Mouse (Mus musculus): ENCODE data around the gene Milr1. TPM values are rescaled to one million over a fixed set of nuclear protein-coding genes. Genes with fewer than 3 reads are reported as not detected.
"Not testable (repeated sequence)": the region's sequence is repeated elsewhere in the genome, so short reads cannot be mapped to it uniquely, and the experiment has no call there.

Milr1 gene
- total and polyA plus RNA-seq, 2 experiments = 0.10 to 0.37 TPM

- Histone ChIP-seq H3K9ac (ENCODE audit: low read depth, low read length) (peak overlapping the region; percentile 97), H3K27me3 (ENCODE audit: control insufficient read depth, insufficient read depth, low read length) (no peaks in the 10 kb centered on the region), H3K79me2 (ENCODE audit: control insufficient read depth, insufficient read depth, low read length) (no peaks in the 10 kb centered on the region; the same call in 1 of the 2 replicates), H3K27ac (replicated peaks; ENCODE audit: insufficient read depth, low read depth, low read length) (peak overlapping the region; percentile 94), H3K4me3 (ENCODE audit: insufficient read depth, low read depth, low read length) (peak overlapping the region; percentile 85), H3K4me1 (ENCODE audit: control insufficient read depth, insufficient read depth, low read length) (peaks cover 13% of the 10 kb centered on the region), H3K36me3 (ENCODE audit: control insufficient read depth, insufficient read depth, low read length) (peaks cover 60% of the 10 kb centered on the region)
- TF ChIP-seq POLR2A (IDR thresholded peaks at IDR 0.05; ENCODE audit: extremely low read depth, insufficient read depth, low read length) (no peak), CTCF (IDR thresholded peaks at IDR 0.05; ENCODE audit: low read depth, low read length) (no peak)
- no peak for DNase-seq (ENCODE audit: extremely low read depth, low read depth, low spot score)
- under 1% methylated on average over 39 of the region's 39 CpGs for WGBS
These were observed 27.8 kb downstream of the Milr1 start for GRCm38 (mm10) chr11:106778589-106779387.

- H3K9ac ChIP-seq (ENCODE audit: low read depth, low read length) = peak within 1 kb of the TSS; percentile 97
- H3K27ac ChIP-seq (replicated peaks; ENCODE audit: insufficient read depth, low read depth, low read length) = peak within 1 kb of the TSS; percentile 94
- WGBS = under 1% methylated on average over 30 of the region's 30 CpGs
- peaks cover 13% of the 10 kb centered on the region for H3K4me1 ChIP-seq (ENCODE audit: control insufficient read depth, insufficient read depth, low read length)
- H3K4me3 ChIP-seq (ENCODE audit: insufficient read depth, low read depth, low read length) = peak within 1 kb of the TSS; percentile 85
- TF ChIP-seq POLR2A (IDR thresholded peaks at IDR 0.05; ENCODE audit: extremely low read depth, insufficient read depth, low read length) = peak; percentile 95
- no peak for TF ChIP-seq CTCF (IDR thresholded peaks at IDR 0.05; ENCODE audit: low read depth, low read length)
- H3K36me3 ChIP-seq (ENCODE audit: control insufficient read depth, insufficient read depth, low read length) = peaks cover 60% of the 10 kb centered on the region
- no peaks in the 10 kb centered on the region; the same call in 1 of the 2 replicates for H3K79me2 ChIP-seq (ENCODE audit: control insufficient read depth, insufficient read depth, low read length)
- no peaks in the 10 kb centered on the region for H3K27me3 ChIP-seq (ENCODE audit: control insufficient read depth, insufficient read depth, low read length)
- DNase-seq (ENCODE audit: extremely low read depth, low read depth, low spot score) = peak; percentile 89
These were observed 28.5 kb downstream of the Milr1 start, which contains the start of gene Polg2 for GRCm38 (mm10) chr11:106779388-106780088. TSS of gene Polg2 (minus strand) at chr11:106779537.

- H3K27ac ChIP-seq (replicated peaks; ENCODE audit: insufficient read depth, low read depth, low read length) = peak overlapping the region; percentile 61
- 58% methylated on average over 4 of the region's 4 CpGs for WGBS
- H3K4me3 ChIP-seq (ENCODE audit: insufficient read depth, low read depth, low read length) = no peak overlapping the region
- no peak for TF ChIP-seq POLR2A (IDR thresholded peaks at IDR 0.05; ENCODE audit: extremely low read depth, insufficient read depth, low read length)
- TF ChIP-seq CTCF (IDR thresholded peaks at IDR 0.05; ENCODE audit: low read depth, low read length) = no peak
- H3K27me3 ChIP-seq (ENCODE audit: control insufficient read depth, insufficient read depth, low read length) = no peaks in the 10 kb centered on the region
- DNase-seq (ENCODE audit: extremely low read depth, low read depth, low spot score) = peak; percentile 52
- H3K9ac ChIP-seq (ENCODE audit: low read depth, low read length) = no peak overlapping the region
- H3K79me2 ChIP-seq (ENCODE audit: control insufficient read depth, insufficient read depth, low read length) = no peaks in the 10 kb centered on the region; the same call in 1 of the 2 replicates
- H3K4me1 ChIP-seq (ENCODE audit: control insufficient read depth, insufficient read depth, low read length) = peaks cover 13% of the 10 kb centered on the region
- peaks cover 59% of the 10 kb centered on the region for H3K36me3 ChIP-seq (ENCODE audit: control insufficient read depth, insufficient read depth, low read length)
These were observed 29.0 kb downstream of the Milr1 start for GRCm38 (mm10) chr11:106780089-106780425.

GRCm38 (mm10) chr11:106780590-106781220 is 29.7 kb downstream of the Milr1 start:
- WGBS = 86% methylated on average over 6 of the region's 6 CpGs
- Histone ChIP-seq H3K27ac (replicated peaks; ENCODE audit: insufficient read depth, low read depth, low read length) (no peak overlapping the region), H3K9ac (ENCODE audit: low read depth, low read length) (peak overlapping the region; percentile 32; the same call in 1 of the 2 replicates), H3K4me3 (ENCODE audit: insufficient read depth, low read depth, low read length) (no peak overlapping the region), H3K79me2 (ENCODE audit: control insufficient read depth, insufficient read depth, low read length) (no peaks in the 10 kb centered on the region; the same call in 1 of the 2 replicates), H3K27me3 (ENCODE audit: control insufficient read depth, insufficient read depth, low read length) (no peaks in the 10 kb centered on the region), H3K36me3 (ENCODE audit: control insufficient read depth, insufficient read depth, low read length) (peaks cover 59% of the 10 kb centered on the region), H3K4me1 (ENCODE audit: control insufficient read depth, insufficient read depth, low read length) (peaks cover 13% of the 10 kb centered on the region)
- TF ChIP-seq POLR2A (IDR thresholded peaks at IDR 0.05; ENCODE audit: extremely low read depth, insufficient read depth, low read length) = no peak
- TF ChIP-seq CTCF (IDR thresholded peaks at IDR 0.05; ENCODE audit: low read depth, low read length) = no peak
- no peak for DNase-seq (ENCODE audit: extremely low read depth, low read depth, low spot score)

GRCm38 (mm10) chr11:106782271-106782670 is 31.2 kb downstream of the Milr1 start:
- H3K4me1 ChIP-seq (ENCODE audit: control insufficient read depth, insufficient read depth, low read length) = peaks cover 12% of the 10 kb centered on the region
- H3K36me3 ChIP-seq (ENCODE audit: control insufficient read depth, insufficient read depth, low read length) = peaks cover 64% of the 10 kb centered on the region
- not testable (repeated sequence) for H3K79me2 ChIP-seq (ENCODE audit: control insufficient read depth, insufficient read depth, low read length); DNase-seq (ENCODE audit: extremely low read depth, low read depth, low spot score); H3K9ac ChIP-seq (ENCODE audit: low read depth, low read length); H3K27ac ChIP-seq (replicated peaks; ENCODE audit: insufficient read depth, low read depth, low read length); H3K4me3 ChIP-seq (ENCODE audit: insufficient read depth, low read depth, low read length); H3K27me3 ChIP-seq (ENCODE audit: control insufficient read depth, insufficient read depth, low read length)
- WGBS = 87% methylated on average over 7 of the region's 7 CpGs

All from liver, adult 2 months (tissue).